8 mouse cellular contexts compared by ENCODE assay signal in the genomic region with DNA sequence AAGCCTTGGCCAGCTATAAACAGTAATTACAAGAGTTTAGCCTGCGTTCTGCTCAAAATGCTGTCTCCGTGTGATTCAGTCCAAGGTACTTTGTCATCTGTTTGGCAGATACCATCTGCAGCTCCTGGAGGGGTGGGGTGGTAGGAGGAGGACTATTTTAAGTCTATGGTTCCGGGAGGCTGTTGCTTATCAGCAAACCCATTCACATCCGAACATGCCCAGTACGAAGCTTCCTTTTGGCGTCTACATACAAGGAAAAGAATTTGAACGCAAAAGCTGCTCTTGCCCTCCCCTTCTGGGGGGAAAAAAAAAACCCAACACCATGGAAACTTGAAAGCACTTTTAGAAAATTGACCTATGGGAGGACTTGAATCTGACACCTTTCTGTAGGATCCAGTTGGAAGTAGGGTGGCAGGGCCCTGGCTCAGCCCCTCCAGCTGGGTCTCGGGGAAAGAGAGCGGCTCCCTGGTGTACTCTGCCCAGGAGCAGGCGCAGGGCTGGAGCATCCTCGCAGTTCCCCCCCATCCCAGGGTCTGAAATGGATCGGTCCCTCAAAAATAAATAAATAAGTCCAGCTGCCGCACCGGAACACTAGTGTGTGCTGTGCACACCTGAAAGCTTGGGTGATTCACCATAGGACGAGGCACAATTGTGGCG.
DNase-seq lines count a peak whose midpoint lies in the region; ATAC-seq lines count a peak whose summit lies in the region.

No protein-coding gene starts in this region.

- H3K27me3 ChIP-seq in hindbrain, embryonic 14.5 days (ENCODE audit: control insufficient read depth, insufficient read depth, low read length), result no peaks in the 10 kb centered on the region

- H3K4me2 ChIP-seq in hindbrain, embryonic 14.5 days (replicated peaks), result peak overlapping the region; percentile 65

- peak overlapping the region; percentile 38 for H3K4me3 ChIP-seq in hindbrain, embryonic 14.5 days (replicated peaks; ENCODE audit: low read length)

- DNase-seq in R1 (ENCODE audit: low read depth, low spot score), result peak; percentile 93
- DNase-seq in cerebellum, postnatal 14 days, result peak; percentile 76 to 84
- peak; percentile 37 to 62 for DNase-seq in frontal cortex, postnatal 25 days (ENCODE audit: low spot score in 2 of 2)
- DNase-seq in hindbrain, embryonic 14.5 days (ENCODE audit: low spot score), result peak; percentile 79
- DNase-seq in layer of hippocampus, postnatal 25 days (ENCODE audit: extremely low spot score in 1 of 2, low spot score in 1 of 2), result peak; percentile 46 to 54
- peak; percentile 75 for DNase-seq in lung, postnatal 14 days
- DNase-seq in retina, embryonic 14.5 days (ENCODE audit: low spot score), result peak; percentile 88
- DNase-seq in thymus, postnatal 36 days, result peak; percentile 69 to 75

- ATAC-seq in hindbrain, embryonic 14.5 days (ENCODE audit: low FRiP score), result peak; percentile 95

- H3K9me3 ChIP-seq in hindbrain, embryonic 14.5 days (ENCODE audit: control insufficient read depth, low read length), result no peaks in the 10 kb centered on the region

- H3K9ac ChIP-seq in hindbrain, embryonic 14.5 days, result peak overlapping the region; percentile 50

- no peaks in the 10 kb centered on the region for H3K36me3 ChIP-seq in hindbrain, embryonic 14.5 days (replicated peaks; ENCODE audit: control insufficient read depth, insufficient read depth)

- H3K27ac ChIP-seq in hindbrain, embryonic 14.5 days, result peak overlapping the region; percentile 79

- under 1% methylated on average over 16 of the region's 16 CpGs for WGBS in hindbrain, embryonic 14.5 days

- peaks cover 10% of the 10 kb centered on the region; the same call in 1 of the 2 replicates for H3K4me1 ChIP-seq in hindbrain, embryonic 14.5 days (replicated peaks; ENCODE audit: control insufficient read depth, insufficient read depth, low read length)

Comparison
In these comparisons a context has a peak if more than half of its experiments do, and no peak if none do; other contexts are left out.
1. Peak in every context shown above with its lines: DNase-seq, ATAC-seq, H3K4me3 ChIP-seq and H3K27ac ChIP-seq.